Mouse (Mus musculus): ENCODE measurements around the gene Olfr1305.

Gene Olfr1305

DNA sequence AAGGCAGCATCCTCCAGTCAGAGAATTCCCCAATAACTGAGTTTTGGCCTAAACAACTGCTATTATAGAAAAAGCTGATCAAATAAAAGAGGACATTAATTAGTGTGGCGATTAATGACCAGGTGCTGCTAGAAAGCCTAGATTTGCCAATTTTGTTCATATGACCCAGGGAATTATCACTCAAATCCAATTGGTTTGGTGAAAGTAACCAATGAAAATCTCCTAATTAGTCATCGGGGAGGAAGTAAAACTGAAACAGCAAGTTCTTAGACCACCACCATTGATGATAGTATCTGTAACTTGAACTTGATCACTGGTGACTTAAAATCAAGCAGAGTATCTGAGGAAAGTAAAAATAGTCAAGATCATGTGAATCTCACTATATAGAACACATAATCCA, at the start of gene Olfr1305:
Olfr1305 (minus strand) TSS at position 101 of the 400 bp plus-strand sequence.
- DNase-seq (ENCODE audit: low spot score in 2 of 2) = no peak

DNA sequence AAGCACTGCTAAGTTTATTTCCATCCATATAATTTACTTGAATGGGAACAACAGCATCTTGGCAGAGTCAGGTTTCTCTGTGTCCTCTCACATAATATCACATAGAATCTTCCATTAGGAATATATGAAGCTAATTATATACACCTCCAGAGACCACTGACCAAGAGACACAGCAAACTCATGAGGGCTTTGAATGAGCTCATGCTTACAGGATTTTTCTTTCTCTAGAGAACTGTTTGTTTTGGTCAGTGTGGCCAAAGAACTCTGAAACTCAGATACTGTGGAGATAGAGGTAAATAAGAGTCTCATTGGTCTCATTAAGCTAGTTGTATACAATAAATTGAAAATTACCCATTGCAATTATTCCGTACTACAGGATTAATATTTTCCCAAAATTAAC, 39.2 kb upstream of the Olfr1305 start, which contains the start of gene Olfr1306:
Olfr1306 (minus strand) TSS at position 101 of the 400 bp plus-strand sequence.
- no peak for DNase-seq (ENCODE audit: low spot score in 2 of 2)

DNA sequence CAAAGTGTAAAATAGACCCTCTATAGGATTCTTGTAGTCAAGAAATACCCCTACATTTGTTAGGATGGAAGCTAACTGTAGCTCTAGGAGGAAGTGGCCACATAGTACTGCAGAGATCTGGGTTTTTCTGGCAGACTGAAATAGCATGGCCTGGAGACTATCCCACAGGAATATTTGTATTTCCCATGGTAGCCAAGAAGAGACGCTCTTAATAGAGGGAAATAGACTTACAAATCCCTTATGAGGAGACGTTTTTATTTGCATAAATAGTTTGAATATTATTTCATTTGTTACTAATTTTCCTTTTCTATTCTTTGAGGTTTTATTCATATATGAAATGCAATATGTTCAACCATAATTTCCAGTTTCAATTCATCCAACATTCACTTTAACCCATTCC, 56.7 kb downstream of the Olfr1305 start, which contains the start of gene Olfr1303:
Olfr1303 (minus strand) TSS at position 101 of the 400 bp plus-strand sequence.
- no peak for DNase-seq (ENCODE audit: low spot score in 2 of 2)

Measured in spleen, postnatal 14 days (tissue).